Mouse (Mus musculus) CH12.LX (cell line): ENCODE data around the gene Insig1.

Experiments used
- BHLHE40 ChIP-seq: IDR thresholded peaks from 2 replicates; pipeline ENCODE4 v1.6.1; 2011; ENCODE audit warnings: mild to moderate bottlenecking, low read depth, low read length, improper control_type of control experiment
- CTCF ChIP-seq, 2 experiments: IDR thresholded peaks in 1 of 2; conservative IDR thresholded peaks in 1 of 2; 2 replicates each; pipeline ENCODE4 v1.5.1; 2011 to 2012; ENCODE audit warnings: low read depth in 2 of 2, low read length in 2 of 2, improper control_type of control experiment in 1 of 2, inconsistent platforms in 1 of 2, mild to moderate bottlenecking in 1 of 2, moderate library complexity in 1 of 2
- E2F4 ChIP-seq: IDR thresholded peaks from 2 replicates; pipeline ENCODE4 v1.6.1; 2011; ENCODE audit warnings: low read depth, low read length, improper control_type of control experiment; ENCODE audit not compliant: insufficient replicate concordance
- EP300 ChIP-seq: IDR thresholded peaks from 2 replicates; pipeline ENCODE4 v1.6.1; 2011; ENCODE audit warnings: low read length, improper control_type of control experiment
- MAZ ChIP-seq: IDR thresholded peaks from 2 replicates; pipeline ENCODE4 v1.6.1; 2012; ENCODE audit warnings: low read depth, mild to moderate bottlenecking, inconsistent platforms, low read length, improper control_type of control experiment, moderate library complexity
- POLR2A ChIP-seq: IDR thresholded peaks from 2 replicates; pipeline ENCODE4 v1.6.1; 2011; ENCODE audit warnings: low read depth, mild to moderate bottlenecking, improper control_type of control experiment, low read length
- SMC3 ChIP-seq: IDR thresholded peaks from 2 replicates; pipeline ENCODE4 v1.6.1; 2011; ENCODE audit warnings: low read depth, low read length, improper control_type of control experiment
- TBP ChIP-seq: conservative IDR thresholded peaks from 2 replicates; pipeline ENCODE4 v1.6.1; 2011; ENCODE audit warnings: low read depth, low read length, improper control_type of control experiment
- USF1 ChIP-seq: IDR thresholded peaks from 2 replicates; pipeline ENCODE4 v1.6.1; 2014; ENCODE audit warnings: low read depth, mild to moderate bottlenecking, inconsistent platforms, low read length, improper control_type of control experiment
- ZKSCAN1 ChIP-seq: IDR thresholded peaks from 2 replicates; pipeline ENCODE4 v1.6.1; 2012; ENCODE audit warnings: low read depth, inconsistent platforms, low read length, improper control_type of control experiment, borderline replicate concordance
- ZNF384 ChIP-seq: IDR thresholded peaks from 2 replicates; pipeline ENCODE4 v1.6.1; 2012; ENCODE audit warnings: low read depth, low read length, improper control_type of control experiment, inconsistent platforms

DNA sequence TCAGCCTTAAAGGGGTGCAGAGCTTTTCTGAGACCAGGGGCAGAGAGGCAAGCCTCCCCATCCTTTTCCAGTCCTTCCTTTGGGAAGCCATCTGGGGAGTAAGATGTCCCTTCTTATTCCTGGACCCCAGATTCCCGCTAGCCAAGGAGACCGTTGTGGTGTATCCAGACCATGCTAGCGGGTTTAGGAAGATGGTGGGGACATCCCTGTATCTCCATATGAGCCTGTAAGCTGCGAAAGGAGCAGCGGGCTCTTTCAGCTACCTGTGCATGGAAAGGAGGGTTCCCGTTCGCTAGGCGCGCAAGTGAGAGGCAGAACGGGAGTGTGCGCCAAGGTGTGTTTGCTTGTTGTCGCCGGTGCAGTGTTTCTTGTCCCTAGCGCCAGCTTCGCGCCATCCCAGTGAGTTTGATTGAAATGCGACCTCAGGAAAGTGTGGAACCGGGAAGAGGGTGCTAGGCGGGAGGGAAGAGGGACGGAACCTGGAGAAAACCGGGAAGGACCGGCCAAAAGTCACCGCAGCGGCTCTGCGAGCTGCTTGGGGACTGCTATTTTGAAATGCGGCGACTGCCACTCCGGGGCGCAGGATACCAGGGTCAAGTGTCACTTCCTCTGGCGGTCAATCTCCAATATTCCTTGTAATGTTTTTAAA, 46.8 kb downstream of the Insig1 start:
- TF ChIP-seq ZKSCAN1 (no peak), EP300 (no peak), POLR2A (no peak), BHLHE40 (no peak), TBP (no peak), E2F4 (no peak), MAZ (no peak), ZNF384 (no peak), CTCF (conservative IDR thresholded peaks at IDR 0.05 in 1 of 2, IDR thresholded peaks at IDR 0.05 in 1 of 2; ENCODE audit: low read depth in 2 of 2, low read length in 2 of 2) (no peak), SMC3 (no peak), USF1 (no peak)
